Mouse (Mus musculus): ENCODE results near the gene Foxa2.

Foxa2 gene

DNA sequence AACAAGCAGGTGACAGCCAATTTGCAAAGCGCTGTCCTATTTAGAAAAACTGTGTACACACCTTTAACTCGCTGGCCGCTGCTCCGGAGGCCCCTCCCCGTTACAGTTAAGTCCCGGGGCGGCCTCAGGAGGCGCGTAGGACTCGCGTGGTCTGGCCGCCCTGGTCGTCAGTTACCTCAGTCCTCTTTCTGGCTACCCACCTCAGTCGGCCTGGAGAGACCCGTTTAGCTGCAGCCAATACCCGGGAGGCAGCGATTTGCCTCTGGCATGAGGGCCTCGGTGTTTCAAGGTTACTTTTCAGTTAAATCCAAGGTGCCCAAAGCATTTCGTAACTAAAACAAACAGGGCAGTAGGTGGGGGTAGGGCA, at the start of gene Foxa2:
TSS of gene Foxa2 (minus strand) at position 171 of the 367 bp plus-strand sequence.
- no peak for DNase-seq (ENCODE audit: low spot score)

DNA sequence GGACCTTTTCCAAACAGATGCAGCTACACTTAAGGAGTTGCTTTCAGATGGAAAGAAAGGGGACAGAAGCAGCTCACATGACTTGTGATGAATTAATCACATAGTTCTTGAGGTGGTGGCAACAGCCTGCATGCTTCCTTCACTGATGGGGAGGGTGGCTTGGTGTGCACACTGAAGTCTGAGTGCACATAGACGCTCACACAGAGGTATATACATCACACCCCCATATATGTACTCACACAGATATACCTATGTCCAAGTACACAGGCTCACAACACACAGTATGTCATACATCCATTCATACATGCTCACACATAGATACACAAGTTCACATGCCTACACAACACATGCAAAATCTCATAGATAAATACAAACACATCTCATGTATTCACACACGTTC, 45.3 kb upstream of the Foxa2 start:
- DNase-seq (ENCODE audit: low spot score): no peak

DNA sequence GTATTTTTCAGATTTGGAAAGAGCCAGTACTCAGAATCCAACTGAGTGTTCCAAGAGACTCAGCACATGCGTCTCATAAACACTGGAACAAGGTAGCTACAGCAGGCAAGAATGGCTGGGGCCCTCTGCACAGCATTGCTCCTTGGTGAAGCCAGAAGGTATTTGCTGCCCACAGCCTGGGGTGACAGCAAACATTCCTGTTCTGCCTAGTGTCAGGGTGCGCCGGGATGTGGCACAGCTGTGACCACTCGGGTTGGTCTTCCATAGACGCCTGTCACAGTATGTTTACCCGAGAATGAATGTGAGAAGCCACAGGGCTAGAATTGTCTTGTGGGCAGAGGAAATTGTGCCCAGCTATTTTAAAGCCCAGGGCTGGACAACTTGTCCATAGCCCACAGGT, 44.9 kb upstream of the Foxa2 start:
- no peak for DNase-seq (ENCODE audit: low spot score)

DNA sequence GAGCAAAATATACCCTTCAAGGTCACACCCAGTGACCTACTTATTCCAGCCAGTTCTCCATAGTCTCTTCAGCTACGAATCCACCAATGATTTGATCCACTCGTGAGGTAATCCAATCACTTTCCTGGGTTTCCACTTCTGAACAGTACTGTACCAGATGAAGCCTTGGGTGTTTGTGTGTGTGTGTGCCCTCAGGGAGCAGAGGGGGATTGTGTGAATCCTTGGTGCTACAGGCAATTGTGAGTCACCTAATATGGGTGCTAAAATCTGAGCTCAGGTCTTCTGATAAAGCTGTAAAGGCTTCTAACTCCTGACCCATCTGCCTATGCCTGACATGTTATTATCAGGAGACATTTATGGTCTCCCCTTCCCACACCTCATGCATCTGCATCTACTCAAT, 43.3 kb upstream of the Foxa2 start:
- no peak for DNase-seq (ENCODE audit: low spot score)

DNA sequence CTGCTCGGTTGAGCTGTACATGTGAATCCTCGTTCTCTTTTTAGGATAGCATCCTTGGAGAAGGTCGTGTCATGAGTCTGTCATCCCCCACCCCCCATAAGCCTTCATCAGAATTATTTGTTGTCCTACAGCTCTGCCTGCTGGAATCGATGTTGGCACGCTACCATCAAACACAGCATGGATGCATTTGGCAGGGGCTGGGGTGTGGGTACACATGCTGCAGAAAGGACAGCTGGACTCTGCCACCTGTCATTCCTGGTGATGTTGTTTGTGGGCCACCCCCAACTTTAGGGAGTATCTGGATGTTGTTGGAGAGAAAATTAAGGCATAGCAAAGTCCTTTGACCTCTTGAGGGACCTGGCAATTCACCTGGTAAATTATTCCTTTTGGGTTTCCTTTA, 38.8 kb upstream of the Foxa2 start:
- no peak for DNase-seq (ENCODE audit: low spot score)

DNA sequence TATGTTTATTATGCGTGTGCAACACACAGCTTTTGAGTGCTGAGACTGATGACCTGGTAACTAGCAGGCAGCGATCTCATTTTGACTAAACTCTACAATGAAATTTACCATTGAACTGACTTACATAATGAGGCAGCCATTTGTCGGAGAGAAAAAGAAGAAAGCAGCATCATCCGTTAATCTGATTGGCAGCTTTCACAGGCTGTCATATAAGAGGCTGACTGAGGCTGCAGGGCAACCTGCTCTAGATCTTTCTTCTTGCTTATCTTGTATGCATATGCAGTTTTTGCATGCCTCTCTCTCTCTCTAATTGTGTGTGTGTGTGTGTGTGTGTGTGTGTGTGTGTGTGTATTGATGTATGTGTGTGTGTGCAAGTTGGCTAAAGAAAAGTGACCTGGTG, 38.4 kb upstream of the Foxa2 start:
- no peak for DNase-seq (ENCODE audit: low spot score)

DNA sequence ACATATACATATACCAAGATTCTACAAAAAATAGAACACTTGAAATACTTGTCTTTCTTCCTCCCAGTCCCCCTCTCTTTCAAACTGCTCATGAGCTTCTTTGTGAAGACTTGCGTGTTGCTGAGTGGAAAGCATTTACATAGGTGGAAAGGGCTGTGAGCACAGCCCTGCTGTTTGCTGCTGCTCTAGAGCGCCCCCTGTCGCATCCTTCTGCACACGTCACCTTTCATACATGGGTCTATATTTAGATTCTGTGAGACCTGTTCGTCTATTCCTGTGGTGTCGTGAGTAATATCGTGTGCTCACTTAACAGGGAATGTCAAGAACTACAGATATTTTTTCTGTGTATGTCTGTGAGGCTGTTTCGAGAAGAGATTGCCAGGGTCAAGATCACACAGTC, 35.5 kb upstream of the Foxa2 start:
- DNase-seq (ENCODE audit: low spot score): peak; percentile 2

DNA sequence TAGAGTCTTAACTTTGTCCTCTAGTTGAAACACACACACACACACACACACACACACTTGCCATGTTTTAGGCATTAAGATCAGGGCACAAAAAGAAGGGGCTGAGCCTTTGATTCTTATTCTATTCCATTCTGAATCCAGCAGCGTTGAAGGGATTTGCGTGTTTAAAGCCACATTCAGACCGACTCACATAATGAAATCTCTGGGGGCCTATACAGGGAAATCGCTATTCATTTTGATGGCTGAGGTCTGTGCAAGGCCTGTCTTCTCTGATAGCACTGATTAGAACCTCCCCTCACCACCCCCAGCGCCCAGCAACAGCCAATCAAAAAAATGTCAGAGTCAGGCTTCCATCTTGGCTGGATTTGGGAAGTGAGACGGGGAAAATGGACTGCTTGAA, 13.9 kb upstream of the Foxa2 start:
- no peak for DNase-seq (ENCODE audit: low spot score)

DNA sequence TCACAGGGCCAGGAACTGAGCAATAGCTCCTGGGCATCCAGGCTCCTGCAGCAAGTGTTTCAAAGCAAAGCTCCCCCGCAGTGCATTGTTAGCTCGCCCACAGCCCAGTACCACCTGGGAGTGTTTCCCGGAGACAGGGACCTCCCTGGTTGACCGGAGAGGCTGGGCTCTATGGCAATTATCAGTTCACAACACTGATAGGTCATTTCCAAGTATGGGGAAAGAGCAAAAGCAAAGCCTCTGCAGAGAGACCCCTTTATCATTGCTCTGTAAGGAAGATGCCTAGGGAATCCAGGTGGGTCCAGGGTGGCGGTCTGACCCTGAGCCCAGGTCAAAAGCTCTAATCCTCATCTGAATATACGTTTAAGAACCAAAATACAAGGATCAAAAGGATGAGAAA, 6.6 kb upstream of the Foxa2 start:
- DNase-seq (ENCODE audit: low spot score): no peak

DNA sequence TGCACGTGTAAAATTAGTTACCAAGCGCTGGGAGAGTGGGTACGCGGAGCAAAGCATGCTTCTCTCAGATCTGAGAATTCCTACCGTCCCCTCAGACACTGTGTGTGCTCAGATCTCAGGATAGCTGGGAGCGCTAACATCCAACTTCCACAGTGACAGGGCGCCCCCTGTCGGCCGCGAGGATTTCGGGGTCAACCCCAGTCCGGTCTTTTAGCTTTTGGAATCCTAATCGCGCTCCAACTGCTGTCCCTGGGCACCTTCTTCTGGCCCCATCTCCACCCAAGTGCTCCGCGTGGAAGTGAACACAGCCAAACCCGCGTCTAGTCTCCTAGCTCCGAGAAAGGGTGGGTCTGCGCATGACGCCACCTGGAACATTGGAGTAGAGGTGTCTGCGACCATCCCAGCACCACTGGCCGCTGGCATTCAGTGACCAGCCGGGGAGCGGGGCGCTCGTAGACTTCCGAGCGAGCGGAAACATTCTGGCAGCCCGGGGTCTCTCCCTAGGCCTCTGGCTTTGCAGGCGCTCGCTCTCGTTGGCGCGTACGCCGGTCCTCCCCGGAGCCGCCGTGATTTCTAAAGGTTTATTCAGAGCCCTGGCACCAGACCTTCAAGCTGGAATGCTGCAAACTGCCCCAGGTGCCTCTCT, 1.8 kb upstream of the Foxa2 start:
- peak; percentile 31 for DNase-seq (ENCODE audit: low spot score)

DNA sequence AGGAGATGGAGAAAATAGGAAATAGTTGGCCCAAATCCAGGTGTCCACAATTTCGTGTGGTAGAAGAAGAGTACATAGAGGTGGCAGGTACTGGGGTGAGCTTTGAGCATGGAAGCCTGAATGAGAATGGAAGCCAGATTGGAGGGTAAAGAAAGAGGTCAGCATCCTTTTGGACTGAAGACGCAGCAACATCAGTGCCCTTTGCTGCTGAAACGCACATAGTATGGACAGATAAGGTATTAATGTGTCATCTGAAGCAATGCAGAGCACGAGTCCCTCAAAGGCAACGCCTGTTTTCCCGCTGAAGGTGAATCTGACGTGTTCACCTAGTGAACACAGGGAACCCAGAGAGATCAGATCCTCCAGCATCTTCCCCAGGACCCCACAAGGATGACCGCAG, 842 bp upstream of the Foxa2 start:
- DNase-seq (ENCODE audit: low spot score): no peak

DNA sequence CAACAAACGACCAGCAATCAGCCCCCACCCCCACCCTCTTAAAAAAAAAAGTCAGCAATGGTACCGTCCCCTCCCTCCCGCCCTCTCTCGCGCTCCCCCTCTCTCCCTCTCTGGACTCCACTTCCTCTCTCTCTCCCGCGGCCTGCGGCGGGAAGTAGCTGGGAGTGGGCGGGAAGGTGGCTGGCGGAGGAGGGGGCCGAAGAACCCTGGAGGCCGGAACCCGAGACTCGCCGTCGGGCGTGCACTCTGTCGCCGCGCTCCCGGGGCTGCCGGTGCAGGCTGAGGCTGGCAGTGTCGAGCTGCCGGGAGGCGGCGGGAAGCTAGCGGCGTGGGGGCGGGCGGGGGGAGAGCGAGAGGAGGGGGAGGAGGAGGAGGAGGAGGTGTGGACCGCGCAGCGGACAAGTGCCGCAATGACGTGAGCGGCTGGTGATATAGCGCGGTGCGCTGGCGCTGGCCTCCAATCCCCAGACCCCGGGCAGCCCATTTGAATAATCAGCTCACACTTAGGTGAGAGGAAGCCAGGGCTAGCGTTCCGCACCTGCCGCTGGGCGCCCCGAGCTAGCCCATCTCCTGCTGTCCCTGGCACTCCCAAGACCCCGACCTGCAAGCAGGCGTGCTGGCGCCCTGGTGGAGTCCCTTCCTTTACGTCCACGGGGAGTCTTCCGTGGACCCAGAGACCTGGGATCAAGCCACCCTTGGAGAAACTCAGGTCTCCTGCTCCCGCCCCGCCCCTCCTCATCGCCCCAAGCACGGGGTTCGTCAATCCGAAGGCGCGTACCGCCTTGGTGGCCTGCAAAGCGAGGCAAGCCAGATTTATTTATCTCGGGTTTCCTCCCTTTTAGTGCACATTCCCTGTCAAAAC, 601 bp downstream of the Foxa2 start:
- no peak for DNase-seq (ENCODE audit: low spot score)

DNA sequence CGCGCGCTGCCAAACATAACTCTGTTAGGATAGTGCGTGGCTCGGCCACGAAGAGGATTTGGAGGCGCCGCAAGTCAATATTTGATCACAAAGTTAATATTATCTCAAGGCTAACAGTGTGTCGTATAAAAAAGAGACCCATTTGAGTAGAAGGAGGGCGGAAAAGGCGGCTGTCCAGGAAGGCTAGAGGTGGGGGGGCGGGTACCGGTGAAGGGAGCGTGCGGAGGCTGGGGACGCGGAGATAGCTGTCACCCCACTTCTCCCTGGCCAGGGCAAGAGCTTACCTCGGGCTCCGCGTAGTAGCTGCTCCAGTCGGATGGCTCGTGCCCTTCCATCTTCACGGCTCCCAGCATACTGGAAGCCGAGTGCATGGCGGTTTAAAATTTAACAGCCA, 1.2 kb downstream of the Foxa2 start:
- DNase-seq (ENCODE audit: low spot score): no peak

DNA sequence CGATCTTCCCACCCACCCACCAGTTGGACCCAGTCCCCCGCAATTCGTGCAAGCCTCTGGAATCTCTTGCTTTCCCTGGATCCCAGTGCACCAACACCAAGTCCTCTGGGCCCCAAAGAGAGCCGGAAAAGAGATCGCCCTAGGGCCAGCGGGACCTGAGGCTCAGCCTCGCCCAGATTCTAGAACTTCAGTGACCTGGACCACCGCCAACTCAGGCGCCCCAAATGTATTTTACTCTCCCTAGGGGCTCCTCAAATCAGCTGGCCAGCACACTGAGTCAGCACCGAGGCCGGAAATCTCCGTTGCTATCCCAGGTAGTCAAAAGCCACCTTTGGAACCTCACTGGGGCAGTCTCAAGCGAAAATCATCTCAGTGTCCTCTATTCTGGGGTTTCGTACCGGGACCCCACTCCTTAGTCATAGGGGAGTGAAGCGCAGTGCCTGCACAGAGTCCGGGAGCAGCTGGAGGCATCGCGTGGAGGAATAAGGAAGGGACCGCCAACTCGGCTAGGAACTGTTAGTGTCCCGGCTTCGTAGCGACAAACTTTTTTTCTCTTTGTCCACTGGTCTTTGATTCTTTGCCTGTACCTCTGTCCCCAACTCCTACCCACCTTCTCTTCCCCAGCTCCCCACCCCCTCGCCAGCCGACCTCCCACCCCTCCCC, 1.8 kb downstream of the Foxa2 start:
- no peak for DNase-seq (ENCODE audit: low spot score)

DNA sequence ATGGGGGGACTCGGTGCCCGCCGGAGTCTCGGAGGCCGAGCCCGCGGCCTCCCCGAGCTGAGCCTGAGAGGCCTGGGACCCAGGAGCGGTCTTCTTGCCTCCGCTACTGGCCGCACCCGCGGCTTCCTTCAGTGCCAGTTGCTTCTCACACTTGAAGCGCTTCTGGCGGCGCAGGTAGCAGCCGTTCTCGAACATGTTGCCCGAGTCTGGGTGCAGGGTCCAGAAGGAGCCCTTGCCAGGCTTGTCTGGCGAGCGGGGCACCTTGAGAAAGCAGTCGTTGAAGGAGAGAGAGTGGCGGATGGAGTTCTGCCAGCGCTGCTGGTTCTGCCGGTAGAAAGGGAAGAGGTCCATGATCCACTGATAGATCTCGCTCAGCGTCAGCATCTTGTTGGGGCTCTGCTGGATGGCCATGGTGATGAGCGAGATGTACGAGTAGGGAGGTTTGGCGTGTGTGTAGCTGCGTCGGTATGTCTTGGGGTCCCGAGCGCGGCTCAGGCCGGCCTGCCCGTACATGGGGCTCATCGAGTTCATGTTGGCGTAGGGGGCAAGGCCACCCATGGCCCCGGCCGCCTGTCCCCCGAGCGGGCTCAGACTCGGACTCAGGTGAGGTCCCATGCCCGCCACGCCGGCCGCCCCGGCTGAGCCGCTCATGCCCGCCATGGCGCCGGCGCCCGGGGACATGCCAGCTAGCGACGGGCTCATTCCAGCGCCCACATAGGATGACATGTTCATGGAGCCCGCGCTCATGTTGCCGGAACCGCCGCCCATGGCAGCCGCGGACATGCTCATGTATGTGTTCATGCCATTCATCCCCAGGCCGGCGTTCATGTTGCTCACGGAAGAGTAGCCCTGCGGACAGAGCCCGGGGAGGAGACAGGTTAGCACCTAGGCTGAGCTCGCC, 2.5 kb downstream of the Foxa2 start:
- no peak for DNase-seq (ENCODE audit: low spot score)

DNA sequence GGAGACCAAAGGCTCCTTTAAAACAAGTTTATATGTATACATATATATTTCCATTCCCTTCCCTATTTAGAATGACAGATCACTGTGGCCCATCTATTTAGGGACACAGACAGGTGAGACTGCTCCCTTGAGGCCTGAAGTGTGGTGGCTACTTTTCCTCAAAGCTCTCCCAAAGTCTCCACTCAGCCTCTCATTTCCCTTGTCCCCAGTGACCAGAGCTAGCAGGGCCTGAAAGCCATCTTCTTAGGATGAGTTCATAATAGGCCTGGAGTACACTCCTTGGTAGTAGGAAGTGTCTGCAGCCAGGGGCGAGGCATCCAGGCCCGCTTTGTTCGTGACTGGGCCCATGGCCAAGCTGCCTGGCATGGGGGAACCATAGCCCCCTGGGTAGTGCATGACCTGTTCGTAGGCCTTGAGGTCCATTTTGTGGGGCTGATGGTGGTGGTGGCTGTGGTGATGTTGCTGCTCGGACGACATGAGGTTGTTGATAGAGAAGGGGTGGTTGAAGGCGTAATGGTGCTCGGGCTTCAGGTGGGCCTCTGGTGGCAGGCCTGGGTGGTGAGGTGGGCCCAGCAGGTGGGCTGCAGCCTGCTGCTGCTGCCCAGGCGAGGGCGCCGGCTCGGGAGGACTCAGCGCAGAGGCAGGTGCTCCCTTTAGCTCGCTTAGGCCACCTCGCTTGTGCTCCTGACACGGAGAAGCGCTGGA, 3.3 kb downstream of the Foxa2 start:
- no peak for DNase-seq (ENCODE audit: low spot score)

DNA sequence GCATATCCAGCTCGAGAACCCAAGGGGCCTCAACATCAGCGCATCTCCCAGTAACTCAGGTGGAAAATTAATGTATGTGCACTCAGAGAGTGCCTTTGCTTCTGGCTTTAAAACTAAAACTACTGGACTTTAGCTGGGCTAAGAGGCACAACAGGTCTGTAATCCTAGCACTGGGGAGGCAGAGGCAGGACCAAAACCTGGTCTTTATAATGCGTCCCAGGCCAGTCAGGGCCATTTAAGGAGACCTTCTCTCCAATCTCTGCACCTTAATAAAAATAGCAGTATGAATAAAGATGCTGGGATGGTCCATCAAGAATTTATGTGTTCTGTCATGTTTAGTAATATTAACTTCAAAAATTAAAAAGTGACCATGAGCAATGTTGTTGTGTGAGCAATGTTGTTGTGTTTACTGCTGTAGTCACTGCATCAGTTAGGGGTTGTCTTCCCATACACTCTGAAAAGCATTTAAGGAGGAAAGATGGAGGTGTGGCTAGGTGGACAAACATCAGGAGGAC, 4.6 kb downstream of the Foxa2 start:
- no peak for DNase-seq (ENCODE audit: low spot score)

DNA sequence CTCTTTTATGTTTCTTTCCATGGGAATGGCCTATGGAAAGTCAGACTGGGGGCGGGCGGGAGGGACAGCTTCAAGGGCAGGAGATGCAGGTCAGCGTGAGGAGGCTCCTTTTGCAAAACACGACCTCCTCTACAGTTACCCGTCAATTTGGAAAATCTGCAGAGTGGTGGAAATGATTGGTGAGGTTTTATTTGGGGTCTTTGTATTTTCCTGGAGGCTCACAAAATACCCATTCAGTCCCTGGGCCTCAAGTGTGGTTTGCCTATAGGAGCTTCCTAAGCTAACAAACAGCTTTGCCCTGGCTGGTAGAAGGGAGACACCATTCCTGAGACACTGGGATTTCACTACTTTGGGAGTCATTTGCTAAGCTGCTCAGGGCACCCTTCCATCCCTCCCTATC, 5.4 kb downstream of the Foxa2 start:
- no peak for DNase-seq (ENCODE audit: low spot score)

DNA sequence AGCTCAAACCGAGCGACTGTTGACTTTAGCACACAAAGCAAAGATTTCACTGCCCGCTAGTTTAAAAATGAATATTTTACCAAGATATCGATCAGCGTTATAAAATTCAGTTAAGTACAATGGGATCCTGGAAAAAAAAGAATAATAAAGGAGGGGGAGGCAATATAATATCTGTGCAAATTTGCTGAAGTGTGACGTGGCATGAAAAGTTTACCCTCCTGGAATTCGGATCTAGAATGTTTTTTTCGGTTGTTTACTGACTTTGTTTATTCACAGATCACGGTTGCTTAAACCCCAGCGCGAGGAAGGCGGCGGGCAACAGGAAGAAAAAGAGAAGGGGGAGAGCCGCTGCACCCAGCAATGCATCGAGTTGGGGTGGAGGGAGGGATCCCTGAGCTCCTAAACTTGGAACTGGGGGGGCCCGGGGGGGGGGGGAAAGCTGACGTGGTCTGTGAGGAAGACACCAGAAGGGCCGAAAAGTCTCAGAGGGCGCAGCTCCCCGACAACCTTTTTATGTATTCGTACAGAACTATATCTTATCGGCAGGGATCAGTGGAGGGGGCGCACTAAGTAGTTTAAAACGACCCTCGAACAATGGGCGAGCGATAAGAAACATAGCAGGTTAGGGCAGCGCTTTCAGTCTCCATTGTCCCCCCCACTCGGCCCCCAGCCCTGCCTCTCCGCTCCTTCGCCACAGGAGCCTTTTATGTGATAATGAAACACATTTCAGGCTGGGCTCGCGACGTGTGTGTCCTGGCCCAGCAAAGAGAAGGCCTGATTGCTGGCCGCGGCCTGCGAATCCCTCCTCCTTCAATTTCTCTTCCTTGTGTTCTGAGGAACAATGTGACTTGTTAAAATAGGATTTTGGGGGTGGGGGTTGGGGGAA, 6.3 kb downstream of the Foxa2 start:
- DNase-seq (ENCODE audit: low spot score): no peak

Measured in ovary, adult 18-20 months (tissue).